ENCODE assay signal across 8 mouse cellular contexts in genomic region chr10:114801457-114802160, GRCm38 (mm10). TPM values are rescaled to one million over a fixed set of nuclear protein-coding genes. Genes with fewer than 3 reads are reported as not detected.
DNase-seq lines count a peak whose midpoint lies in the region; ATAC-seq and TF ChIP-seq lines count a peak whose summit lies in the region.

No protein-coding gene starts in this region.

- peak overlapping the region; percentile 56 for H3K9ac ChIP-seq in hindbrain, embryonic 12.5 days
- H3K9ac ChIP-seq in liver, adult 2 months (ENCODE audit: low read depth, low read length): no peak overlapping the region

- no peak for TF ChIP-seq CTCF in liver, adult 2 months (IDR thresholded peaks at IDR 0.05; ENCODE audit: low read depth, low read length)

- WGBS in hindbrain, embryonic 12.5 days: under 1% methylated on average over 64 of the region's 66 CpGs
- 1% methylated on average over 66 of the region's 66 CpGs for WGBS in liver, adult 2 months

- peaks cover 15% of the 10 kb centered on the region for H3K4me1 ChIP-seq in hindbrain, embryonic 12.5 days
- no peaks in the 10 kb centered on the region; the same call in 1 of the 2 replicates for H3K4me1 ChIP-seq in liver, adult 2 months (ENCODE audit: control insufficient read depth, insufficient read depth, low read length)

- no peak for TF ChIP-seq POLR2A in liver, adult 2 months (IDR thresholded peaks at IDR 0.05; ENCODE audit: extremely low read depth, insufficient read depth, low read length)

- peaks cover 36% of the 10 kb centered on the region for H3K27me3 ChIP-seq in hindbrain, embryonic 12.5 days
- peaks cover 11% of the 10 kb centered on the region for H3K27me3 ChIP-seq in liver, adult 2 months (ENCODE audit: control insufficient read depth, insufficient read depth, low read length)

- peak overlapping the region; percentile 92 for H3K4me2 ChIP-seq in hindbrain, embryonic 12.5 days (replicated peaks)

- no peaks in the 10 kb centered on the region for H3K9me3 ChIP-seq in hindbrain, embryonic 12.5 days (replicated peaks)

- H3K79me2 ChIP-seq in liver, adult 2 months (ENCODE audit: control insufficient read depth, insufficient read depth, low read length): no peaks in the 10 kb centered on the region

- peak overlapping the region; percentile 55 for H3K4me3 ChIP-seq in hindbrain, embryonic 12.5 days
- peak overlapping the region; percentile 22; the same call in 1 of the 2 replicates for H3K4me3 ChIP-seq in liver, adult 2 months (ENCODE audit: insufficient read depth, low read depth, low read length)

- peak; percentile 89 for ATAC-seq in hindbrain, embryonic 12.5 days (ENCODE audit: low FRiP score)
- ATAC-seq in activated CD4-positive, CD25-positive, alpha-beta regulatory T cell, adult 4 months: no peak

- H3K36me3 ChIP-seq in hindbrain, embryonic 12.5 days: no peaks in the 10 kb centered on the region
- H3K36me3 ChIP-seq in liver, adult 2 months (ENCODE audit: control insufficient read depth, insufficient read depth, low read length): no peaks in the 10 kb centered on the region

- DNase-seq in left cerebral cortex, adult 18-20 months (ENCODE audit: low spot score in 2 of 2): peak; percentile 27 to 64
- no peak for DNase-seq in left cerebral cortex, adult 11 months (ENCODE audit: low spot score)
- peak; percentile 66 for DNase-seq in cerebellum, adult 8-10 months
- peak; percentile 20 to 38 for DNase-seq in frontal cortex, adult 2 months (ENCODE audit: extremely low spot score in 1 of 2, low spot score in 1 of 2)
- peak; percentile 29 for DNase-seq in liver, adult 2 months (ENCODE audit: extremely low read depth, low read depth, low spot score)
- peak; percentile 52 for DNase-seq in right cerebral cortex, adult 18-20 months

- H3K27ac ChIP-seq in hindbrain, embryonic 12.5 days: peak overlapping the region; percentile 31; the same call in 1 of the 2 replicates
- no peak overlapping the region for H3K27ac ChIP-seq in liver, adult 2 months (replicated peaks; ENCODE audit: insufficient read depth, low read depth, low read length)

RNA-seq across cellular contexts. Expression of gene Trhde, which starts 0.5 kb away (rescaled TPM):
- total RNA-seq in left cerebral cortex, adult 18-20 months (2021): 10 to 100 TPM; 26.9 to 27.9 TPM
- 11.6 and 13.5 TPM in 2 replicates for polyA plus RNA-seq in frontal cortex, adult 2 months (2012; rRNA removed)
- 3.7 and 4.1 TPM in 2 replicates for polyA plus RNA-seq in hindbrain, embryonic 12.5 days (2016; fragmentation: Nextera tagmentation; extraction: Ambion mirVana)
- 0.09 TPM in 1 of 2 replicates, not detected in the other for total RNA-seq in liver, adult 2 months (2014; rRNA removed)
- 0.05 and 1.8 TPM in 2 replicates for polyA plus RNA-seq in liver, adult 2 months (2012; rRNA removed)
- not detected for polyA plus RNA-seq in activated CD4-positive, CD25-positive, alpha-beta regulatory T cell, adult 4 months (2017; shearing (Covaris generic))
